Mouse (Mus musculus) layer of hippocampus, adult 2 months (tissue): Measurements from ENCODE around the gene Flt3l. TPM values are rescaled to one million over a fixed set of nuclear protein-coding genes. Genes with fewer than 3 reads are reported as not detected.

Experiments
- DNase-seq, 2 experiments: peaks; one replicate each; pipeline ENCODE4 v3.0.0; 2022; ENCODE audit warnings: low spot score in 2 of 2
- H3K27ac ChIP-seq: fragments of 200-600 bp; 2 replicates; pipeline ENCODE4 v1.8.1; 2022
- H3K4me3 ChIP-seq: fragments of 200-600 bp; 2 replicates; pipeline ENCODE4 v1.8.1; 2022; ENCODE audit warnings: mild to moderate bottlenecking
- CTCF ChIP-seq: fragments of 200-600 bp; conservative IDR thresholded peaks from 2 replicates; pipeline ENCODE4 v1.8.1; 2022; ENCODE audit warnings: antibody characterized with exemption, mild to moderate bottlenecking, moderate library complexity
- total RNA-seq, 2 experiments: library from RNA; stranded (reverse); gene quantifications; 2 replicates each; pipeline ENCODE4 v1.2.3; 2021

Flt3l gene
- total RNA-seq, 2 experiments from 2014 or later, result 9.4 TPM

DNA sequence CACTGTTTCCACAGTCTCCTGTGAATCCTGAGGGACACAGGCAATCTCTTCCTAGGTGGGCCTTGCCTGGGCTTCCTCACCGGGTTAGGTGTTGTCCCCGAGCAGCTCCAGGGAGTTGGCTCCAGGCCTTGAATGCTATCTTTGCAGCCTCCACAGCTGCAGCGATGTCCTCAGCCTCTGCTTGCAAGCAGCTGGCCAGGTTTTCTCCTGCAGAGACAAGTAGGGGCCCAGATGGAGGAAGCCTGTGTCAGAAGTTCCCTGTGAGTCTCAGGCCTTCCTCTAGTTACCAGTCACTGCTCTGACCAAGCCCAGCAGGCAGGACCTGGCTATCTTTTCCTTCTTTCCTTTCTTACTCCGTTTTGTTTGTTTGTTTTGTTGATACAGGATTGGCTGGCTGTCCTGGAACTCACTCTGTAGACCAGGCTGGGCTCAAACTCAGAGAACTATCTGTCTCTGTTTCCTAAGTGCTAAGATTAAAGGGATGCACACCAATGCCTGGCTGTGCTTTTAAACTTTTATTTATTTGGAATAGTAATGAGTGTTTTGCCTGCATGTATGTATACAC is 12.4 kb upstream of the Flt3l start:
- no peak overlapping the region for H3K27ac ChIP-seq
- no peak for DNase-seq
- no peak for TF ChIP-seq CTCF
- no peak overlapping the region for H3K4me3 ChIP-seq

DNA sequence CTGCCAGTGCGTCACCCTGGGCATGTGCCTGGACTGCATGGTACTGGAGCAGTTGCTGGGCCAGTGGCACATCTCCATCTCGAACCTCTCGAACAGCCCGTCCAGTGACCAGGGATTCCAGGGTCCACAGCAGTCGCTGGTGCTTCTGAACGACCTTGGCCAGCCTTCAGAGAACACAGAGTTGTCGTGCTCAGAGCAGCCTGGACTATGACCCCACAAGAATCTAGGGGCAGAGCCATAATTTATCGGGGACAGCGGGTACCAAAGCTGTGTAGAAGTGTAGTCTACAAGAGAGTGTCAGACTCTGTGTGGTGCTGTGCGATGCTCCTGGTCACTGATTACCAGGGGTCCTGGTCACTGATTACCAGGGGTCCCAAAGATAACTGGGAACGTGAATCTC is 11.7 kb upstream of the Flt3l start:
- Histone ChIP-seq H3K4me3 (no peak overlapping the region), H3K27ac (no peak overlapping the region)
- TF ChIP-seq CTCF, result no peak
- no peak for DNase-seq

DNA sequence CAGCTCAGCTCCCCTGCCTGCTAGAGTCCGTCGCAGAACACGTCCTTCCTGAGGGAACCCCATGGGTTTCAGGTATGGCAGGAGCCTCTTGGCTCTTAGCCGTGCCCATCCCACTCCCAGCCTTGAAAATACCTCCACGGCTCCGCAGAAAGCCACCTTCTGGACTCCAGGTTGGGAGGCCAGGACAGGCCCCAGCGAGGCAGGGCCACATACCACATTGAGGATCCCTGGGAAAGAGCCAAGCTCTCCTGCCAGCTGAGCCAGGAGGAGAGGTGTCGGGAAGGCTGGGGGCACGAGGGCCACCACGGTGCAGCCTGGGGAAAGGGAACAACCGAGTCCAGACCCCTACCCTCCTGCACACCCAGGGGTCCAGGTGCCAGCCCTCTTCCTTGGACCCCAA is 11.0 kb upstream of the Flt3l start:
- no peak for TF ChIP-seq CTCF
- Histone ChIP-seq H3K4me3 (no peak overlapping the region), H3K27ac (no peak overlapping the region)
- DNase-seq, result no peak

DNA sequence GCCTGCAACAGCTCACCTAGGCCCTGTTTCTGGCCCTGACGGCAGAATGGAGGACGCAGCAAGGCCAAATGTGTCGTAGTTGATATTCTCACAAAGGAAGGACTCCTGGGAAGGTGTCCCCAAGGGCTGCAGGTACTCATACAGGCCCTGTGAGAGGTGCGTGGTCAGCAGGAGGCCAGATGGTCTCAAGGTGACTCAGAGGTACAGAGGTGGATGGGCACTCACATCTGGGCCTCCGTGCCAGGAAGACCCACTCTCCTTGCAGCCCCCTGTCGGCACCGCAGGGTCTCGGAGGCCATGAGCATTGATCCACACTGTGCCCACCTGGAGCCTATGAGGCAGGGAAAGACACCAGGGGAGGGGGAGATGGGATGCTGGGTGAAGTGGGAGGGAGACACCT is 9.2 kb upstream of the Flt3l start:
- TF ChIP-seq CTCF, result no peak
- DNase-seq, result no peak
- Histone ChIP-seq H3K27ac (no peak overlapping the region), H3K4me3 (no peak overlapping the region)

DNA sequence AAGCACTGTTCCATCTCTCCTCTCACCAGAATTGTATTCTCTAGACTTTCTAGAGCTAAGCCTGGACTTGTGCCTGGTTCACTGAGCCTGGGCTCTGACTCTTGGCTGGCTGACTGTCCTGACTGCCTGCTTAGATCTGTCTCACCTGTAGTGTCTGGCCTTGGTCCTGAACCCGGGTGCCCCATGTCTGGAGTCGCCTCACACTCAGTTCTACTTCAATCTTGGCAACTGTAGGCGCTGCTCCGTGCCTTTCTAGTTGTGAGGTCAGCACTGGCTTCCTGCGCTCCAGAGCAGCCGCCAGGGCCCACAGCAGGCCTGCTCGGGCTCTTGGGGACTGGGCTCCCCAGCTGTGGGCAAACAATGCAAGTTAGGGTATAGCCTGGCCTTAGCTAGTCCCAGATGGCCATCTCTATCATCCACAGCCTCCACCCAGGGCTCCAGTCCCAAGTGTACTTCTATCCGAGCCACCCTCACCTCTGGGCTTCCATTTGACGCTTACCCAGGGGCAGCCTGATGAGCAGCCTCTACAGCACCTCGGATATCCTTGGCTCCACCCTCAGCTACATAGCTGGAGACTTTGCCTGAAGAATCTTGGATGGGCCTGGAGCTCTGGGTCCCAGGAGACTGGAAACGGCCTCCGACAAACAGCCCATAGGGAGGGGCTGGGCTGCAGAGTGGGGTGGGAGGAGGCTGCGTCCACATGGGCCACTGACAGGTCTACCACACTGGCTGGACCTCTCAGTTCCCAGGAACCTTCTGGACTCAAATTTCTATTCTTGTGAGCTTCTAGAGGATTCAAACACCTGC is 8.3 kb upstream of the Flt3l start:
- Histone ChIP-seq H3K27ac (no peak overlapping the region), H3K4me3 (no peak overlapping the region)
- no peak for TF ChIP-seq CTCF
- DNase-seq, result no peak

DNA sequence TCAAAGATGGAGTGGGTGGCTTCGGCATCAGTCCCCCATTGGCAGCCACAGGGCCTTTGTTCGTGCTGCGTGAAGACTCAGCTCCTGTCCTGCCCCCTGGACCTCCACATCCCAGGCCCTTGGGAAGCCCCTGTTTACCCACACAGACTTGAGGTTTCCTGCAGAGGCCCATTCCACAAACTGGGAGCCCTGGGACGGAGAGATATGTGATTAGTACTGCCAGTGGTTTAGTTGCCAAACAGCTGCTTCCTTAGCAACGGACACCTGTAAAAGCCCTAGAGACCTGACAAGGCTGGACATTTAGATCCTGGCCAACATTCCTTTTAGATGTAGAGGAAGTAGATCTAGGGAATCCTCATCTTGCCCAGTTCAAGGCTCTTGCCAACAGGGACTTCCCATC is 5.7 kb upstream of the Flt3l start:
- Histone ChIP-seq H3K4me3 (no peak overlapping the region), H3K27ac (no peak overlapping the region)
- DNase-seq, result no peak
- TF ChIP-seq CTCF, result no peak

DNA sequence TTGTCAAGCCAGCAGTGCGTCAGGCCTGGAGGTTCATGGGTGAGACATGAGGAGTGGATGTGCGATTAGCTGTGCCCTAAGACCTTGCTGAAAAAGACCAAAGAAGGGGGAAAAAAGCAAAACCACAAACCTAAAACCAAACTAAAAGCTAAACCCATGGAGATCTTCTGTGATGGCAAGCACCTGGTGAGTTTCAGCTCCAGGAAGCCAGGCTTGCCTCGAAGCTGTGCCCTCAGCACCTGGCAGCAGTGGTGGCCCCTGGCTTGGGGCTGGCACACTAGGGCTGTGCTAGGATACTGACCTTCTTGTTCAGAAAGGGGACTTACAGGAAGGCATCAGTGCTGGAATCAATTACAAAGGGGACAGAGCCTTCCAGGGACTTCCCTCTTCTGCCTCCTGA is 5.1 kb upstream of the Flt3l start:
- no peak for DNase-seq
- no peak for TF ChIP-seq CTCF

DNA sequence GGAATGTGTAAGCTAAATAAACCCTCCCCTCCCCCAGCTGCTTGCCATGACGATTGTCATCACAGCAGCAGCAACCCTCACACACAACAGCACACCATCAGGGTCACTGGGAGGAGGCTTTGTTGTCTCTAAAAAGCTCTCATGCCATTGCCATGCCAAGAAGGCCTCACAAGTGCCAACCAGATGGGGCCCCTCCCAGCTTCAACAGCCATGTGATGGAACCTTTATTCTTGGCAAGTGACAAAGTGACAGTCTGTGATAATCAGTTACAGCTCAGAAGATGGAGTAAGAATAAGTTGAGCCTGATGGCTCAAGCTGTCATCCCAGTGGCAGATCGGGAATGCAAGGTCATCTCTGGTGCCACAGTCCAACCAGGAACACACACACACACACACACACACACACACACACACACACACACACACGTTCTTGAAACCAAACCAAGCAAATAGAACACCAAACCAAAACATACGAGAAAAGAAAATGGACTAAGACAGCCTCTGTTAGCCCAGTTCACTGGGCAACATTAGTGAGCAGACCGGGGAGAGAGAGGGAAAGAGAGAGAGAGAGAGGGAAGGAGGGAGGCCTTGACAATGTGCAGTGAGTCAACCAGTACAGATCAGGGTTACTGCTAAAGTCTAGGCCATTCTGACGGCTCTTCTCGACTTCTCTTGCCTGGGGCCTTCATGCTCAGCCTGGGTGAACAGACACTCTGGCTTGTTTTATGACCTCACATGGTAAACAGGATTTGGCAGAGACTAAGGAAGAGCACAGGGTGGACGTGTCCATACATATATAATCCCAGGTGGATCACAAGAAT is 3.9 kb upstream of the Flt3l start:
- Histone ChIP-seq H3K4me3 (no peak overlapping the region), H3K27ac (no peak overlapping the region)
- TF ChIP-seq CTCF, result no peak
- DNase-seq, result no peak

More for the DNA sequence above, 5.1 kb upstream of the Flt3l start:
- H3K27ac ChIP-seq, result no peak overlapping the region
- no peak overlapping the region for H3K4me3 ChIP-seq

DNA sequence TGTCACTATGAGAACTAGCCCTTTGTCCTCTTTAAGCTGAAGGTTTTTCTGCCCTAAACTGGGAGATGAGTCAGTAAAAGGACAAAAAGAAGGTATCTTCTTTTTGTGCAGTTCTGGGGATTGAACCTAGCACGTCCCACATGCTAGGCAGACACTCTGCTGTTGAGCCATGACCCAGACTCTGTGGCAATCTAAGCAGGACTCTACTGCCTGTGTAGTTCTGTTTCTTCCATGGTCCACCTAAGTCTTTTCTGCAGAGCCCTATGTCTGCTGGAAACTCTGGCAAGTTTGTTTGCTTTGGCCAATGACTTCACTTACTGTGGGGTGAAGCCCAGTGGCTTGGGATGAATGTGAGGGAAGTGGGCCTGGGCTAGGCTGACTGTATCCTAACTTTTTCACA is 2.2 kb upstream of the Flt3l start:
- H3K27ac ChIP-seq, result no peak overlapping the region
- no peak for DNase-seq
- H3K4me3 ChIP-seq, result no peak overlapping the region
- TF ChIP-seq CTCF, result no peak

DNA sequence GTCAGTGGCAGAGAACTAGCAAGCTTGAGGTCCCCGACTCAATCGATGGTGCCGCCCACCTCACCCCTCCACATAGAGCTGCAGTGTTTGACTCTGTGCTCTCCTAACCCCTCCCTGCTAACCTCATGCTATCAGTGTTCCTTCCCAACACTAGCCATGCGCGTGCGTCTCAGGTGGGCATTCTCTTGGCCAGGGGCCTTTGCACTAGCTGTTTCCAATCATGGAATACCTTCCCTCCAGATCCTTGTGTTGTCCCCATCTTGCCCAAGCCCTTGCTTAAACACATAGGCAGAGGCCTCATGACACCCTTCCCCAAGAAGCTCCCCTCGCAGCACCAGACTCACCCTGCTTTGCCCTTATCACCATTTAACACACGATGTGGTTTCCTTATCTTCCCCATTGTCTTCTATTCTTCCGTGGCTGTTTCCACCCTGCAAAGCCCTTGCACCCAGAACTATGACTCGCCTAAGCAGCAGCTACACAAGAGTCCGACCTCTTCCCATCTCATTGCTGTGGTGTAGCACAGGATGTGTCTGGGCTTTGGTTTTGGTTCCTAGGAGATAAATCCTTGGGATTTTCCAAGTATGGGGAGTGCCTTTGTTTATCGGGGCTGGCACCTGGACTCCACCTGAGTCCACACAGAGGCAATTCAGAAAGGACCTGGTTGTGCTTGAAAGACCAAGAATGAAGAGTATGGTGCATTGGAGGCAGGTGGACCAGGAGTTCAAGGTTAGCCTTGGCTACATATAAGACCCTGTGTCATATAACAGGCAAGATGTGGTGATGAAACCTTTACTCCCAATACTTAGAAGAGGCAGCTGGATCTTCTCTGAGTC is 1.2 kb upstream of the Flt3l start:
- DNase-seq, result no peak
- H3K4me3 ChIP-seq, result no peak overlapping the region
- H3K27ac ChIP-seq, result no peak overlapping the region
- TF ChIP-seq CTCF, result no peak

DNA sequence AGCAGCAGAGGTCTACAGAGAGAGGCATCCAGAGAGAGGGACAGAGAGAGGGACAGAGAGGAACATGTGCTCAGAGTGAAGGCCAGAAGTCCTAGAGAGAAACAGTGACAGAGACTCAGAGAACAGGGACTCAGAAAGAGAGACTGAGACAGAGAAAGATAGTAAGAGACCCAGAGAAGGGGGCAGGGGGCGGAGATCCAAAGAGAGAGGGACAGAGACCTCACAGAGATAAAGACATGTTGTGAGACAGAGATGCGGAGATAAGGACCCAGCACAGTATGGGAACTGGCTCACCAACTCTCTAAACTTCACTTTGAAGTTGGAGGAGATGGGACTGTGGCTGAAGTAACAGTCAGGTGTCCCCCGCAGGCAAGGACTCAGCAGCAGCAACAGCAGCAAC is 862 bp downstream of the Flt3l start:
- DNase-seq, result no peak
- TF ChIP-seq CTCF, result no peak
- Histone ChIP-seq H3K27ac (no peak overlapping the region; the same call in 1 of the 2 replicates), H3K4me3 (peak overlapping the region; percentile 72)

DNA sequence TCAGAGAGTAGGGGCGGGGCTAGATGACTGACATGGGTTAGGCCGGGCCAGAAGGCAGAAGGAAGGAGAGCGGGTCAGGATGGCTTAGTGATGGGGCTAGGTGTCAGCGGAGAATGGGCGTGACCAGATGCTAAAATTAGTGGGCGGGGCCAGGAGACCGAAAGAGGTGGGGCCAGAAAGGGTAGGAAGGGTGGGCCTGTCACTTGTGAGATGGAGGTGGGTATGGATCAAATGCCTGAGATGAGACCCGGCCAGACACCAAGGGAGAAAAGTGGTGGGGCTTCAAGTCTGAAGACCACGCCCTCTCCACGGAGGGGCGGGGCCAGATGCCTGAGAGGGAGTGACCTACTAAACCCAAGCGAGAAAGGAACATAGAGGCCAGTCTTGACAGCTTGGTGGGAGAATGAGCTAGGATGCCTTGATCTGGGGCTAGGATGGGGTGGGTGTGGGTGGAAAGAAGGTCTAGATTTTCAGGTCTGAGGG is 1.6 kb downstream of the Flt3l start:
- TF ChIP-seq CTCF, result no peak
- DNase-seq, result no peak
- Histone ChIP-seq H3K27ac (no peak overlapping the region), H3K4me3 (no peak overlapping the region)
